Mouse (Mus musculus) heart, adult 2 months (tissue): Measurements from ENCODE around the gene Gbgt1. TPM values are rescaled to one million over a fixed set of nuclear protein-coding genes. Genes with fewer than 3 reads are reported as not detected.
A peak's percentile ranks its signal among the peaks of the same experiment; 100 is the strongest.

ENCODE experiments used
- DNase-seq, 2 experiments: peaks; one replicate each; pipeline ENCODE4 v3.0.0; 2021
- H3K27ac ChIP-seq: fragments of 200-600 bp; 2 replicates; pipeline ENCODE4 v1.8.1; 2022
- H3K27me3 ChIP-seq: fragments of 200-500 bp; 2 replicates; pipeline ENCODE4 v1.6.1; 2012; ENCODE audit warnings: mild to moderate bottlenecking, low read length, inconsistent platforms, mixed read lengths; ENCODE audit not compliant: control insufficient read depth, insufficient read depth
- H3K36me3 ChIP-seq: fragments of 200-500 bp; 2 replicates; pipeline ENCODE4 v1.6.1; 2012; ENCODE audit warnings: low read length, inconsistent platforms; ENCODE audit not compliant: control insufficient read depth, insufficient read depth
- H3K4me1 ChIP-seq: fragments of 200-500 bp; 2 replicates; pipeline ENCODE4 v1.6.1; 2011; ENCODE audit warnings: low read length; ENCODE audit not compliant: control insufficient read depth, insufficient read depth
- H3K4me3 ChIP-seq: fragments of 200-600 bp; 2 replicates; pipeline ENCODE4 v1.8.1; 2022
- H3K79me2 ChIP-seq: fragments of 200-500 bp; replicated peaks from 2 replicates; pipeline ENCODE4 v1.6.1; 2012; ENCODE audit warnings: mild to moderate bottlenecking, inconsistent platforms, low read length, moderate library complexity, mixed read lengths; ENCODE audit not compliant: control insufficient read depth, insufficient read depth
- H3K9ac ChIP-seq: fragments of 200-500 bp; 2 replicates; pipeline ENCODE4 v1.6.1; 2012; ENCODE audit warnings: low read depth, mild to moderate bottlenecking, control low read depth, inconsistent platforms, low read length, mixed read lengths
- CTCF ChIP-seq: fragments of 200-600 bp; IDR thresholded peaks from 2 replicates; pipeline ENCODE4 v1.8.1; 2022; ENCODE audit warnings: antibody characterized with exemption, mild to moderate bottlenecking, moderate library complexity
- EP300 ChIP-seq: fragments of 200-500 bp; IDR thresholded peaks from 2 replicates; pipeline ENCODE4 v1.6.1; 2011; ENCODE audit warnings: low read depth, low read length, control low read depth; ENCODE audit not compliant: insufficient read depth
- POLR2A ChIP-seq: fragments of 200-500 bp; IDR thresholded peaks from 2 replicates; pipeline ENCODE4 v1.6.1; 2011; ENCODE audit warnings: mild to moderate bottlenecking, low read depth, low read length, control low read depth; ENCODE audit not compliant: insufficient read depth
- WGBS: fragments of 180-500 bp; shearing (Covaris S2); methylation state at CpG from one replicate; pipeline ENCODE4 v1.1.7; 2018; 5-methylcytosine and 5-hydroxymethylcytosine counted together
- intact Hi-C: fragments of 180-260 bp; cut with DNase I; formaldehyde crosslinking; loops from one replicate; pipeline ENCODE4 v1.15.1; 2025
- polyA plus RNA-seq: library from polyadenylated mRNA; depleted of rRNA; stranded (reverse); fragments of >200 nt; gene quantifications from 2 replicates; pipeline ENCODE4 v1.2.3, GENCODE M21; 2012; rRNA removed
- total RNA-seq, 2 experiments: library from RNA; stranded (reverse); gene quantifications; 2 replicates each; pipeline ENCODE4 v1.2.3; 2021

The Gbgt1 gene
- total and polyA plus RNA-seq, 3 experiments: 1.3 to 2.1 (median 1.8) TPM

- intact Hi-C loops: no loop called here
- no peak overlapping the region for H3K4me3 ChIP-seq
- no peak for DNase-seq
- H3K27me3 ChIP-seq: no peaks in the 10 kb centered on the region
- no peaks in the 10 kb centered on the region for H3K79me2 ChIP-seq
- no peak overlapping the region for H3K9ac ChIP-seq
- H3K4me1 ChIP-seq: peaks cover 1% of the 10 kb centered on the region; the same call in 1 of the 2 replicates
- H3K27ac ChIP-seq: no peak overlapping the region
- H3K36me3 ChIP-seq: no peaks in the 10 kb centered on the region
- 77% methylated on average over 6 of the region's 6 CpGs for WGBS
- TF ChIP-seq POLR2A (no peak), EP300 (no peak), CTCF (no peak)
Observed at GRCm38 (mm10) chr2:28546560-28546959, 49.9 kb downstream of the Gbgt1 start.

GRCm38 (mm10) chr2:28547237-28548172 lies 50.8 kb downstream of the Gbgt1 start:
- peaks cover 1% of the 10 kb centered on the region; the same call in 1 of the 2 replicates for H3K4me1 ChIP-seq
- H3K4me3 ChIP-seq: no peak overlapping the region
- no peak overlapping the region for H3K27ac ChIP-seq
- no peaks in the 10 kb centered on the region for H3K79me2 ChIP-seq
- 54% methylated on average over 11 of the region's 11 CpGs for WGBS
- no peak overlapping the region for H3K9ac ChIP-seq
- H3K27me3 ChIP-seq: no peaks in the 10 kb centered on the region
- intact Hi-C loops: loop anchor here (1.0 kb wide), 2 partner anchors 30 to 33 kb away; no protein-coding TSS in a partner anchor
- no peaks in the 10 kb centered on the region for H3K36me3 ChIP-seq
- DNase-seq: peak; percentile 82 to 90
- TF ChIP-seq POLR2A (no peak), CTCF (peak; percentile 93), EP300 (peak; percentile 98)

GRCm38 (mm10) chr2:28549157-28549556 lies 52.5 kb downstream of the Gbgt1 start:
- H3K9ac ChIP-seq: no peak overlapping the region
- H3K4me1 ChIP-seq: peaks cover 1% of the 10 kb centered on the region; the same call in 1 of the 2 replicates
- intact Hi-C loops: no loop called here
- H3K27ac ChIP-seq: no peak overlapping the region
- no peak overlapping the region for H3K4me3 ChIP-seq
- no peaks in the 10 kb centered on the region for H3K27me3 ChIP-seq
- H3K79me2 ChIP-seq: no peaks in the 10 kb centered on the region
- no peak for DNase-seq
- H3K36me3 ChIP-seq: no peaks in the 10 kb centered on the region
- WGBS: 92% methylated on average over 13 of the region's 13 CpGs
- TF ChIP-seq EP300: no peak
- TF ChIP-seq CTCF: no peak
- TF ChIP-seq POLR2A: no peak

GRCm38 (mm10) chr2:28552301-28552700 lies 55.6 kb downstream of the Gbgt1 start:
- Histone ChIP-seq H3K4me3 (no peak overlapping the region), H3K27ac (no peak overlapping the region), H3K9ac (no peak overlapping the region), H3K4me1 (peaks cover 1% of the 10 kb centered on the region; the same call in 1 of the 2 replicates), H3K79me2 (no peaks in the 10 kb centered on the region), H3K27me3 (no peaks in the 10 kb centered on the region), H3K36me3 (no peaks in the 10 kb centered on the region)
- TF ChIP-seq POLR2A (no peak), EP300 (no peak), CTCF (no peak)
- intact Hi-C loops: no loop called here
- DNase-seq: no peak
- WGBS: 84% methylated on average over 5 of the region's 5 CpGs

Other genes with a start within 250 kb of the Gbgt1 start
- 1 to 10 TPM; 3.4 to 5.0 TPM for gene Ppp1r26, start 50.1 kb upstream of the Gbgt1 start, total RNA-seq
- gene Ppp1r26, start 50.1 kb upstream of the Gbgt1 start, polyA plus RNA-seq: 3.1 and 3.5 TPM in 2 replicates
- gene 1700007K13Rik, start 30.6 kb upstream of the Gbgt1 start, total RNA-seq: not detected
- 0.94 TPM in 1 of 2 replicates, not detected in the other for gene 1700007K13Rik, start 30.6 kb upstream of the Gbgt1 start, polyA plus RNA-seq
- 10 to 100 TPM; 42.1 to 43.0 TPM for gene Mrps2, start 28.8 kb upstream of the Gbgt1 start, total RNA-seq
- gene Mrps2, start 28.8 kb upstream of the Gbgt1 start, polyA plus RNA-seq: 47.8 and 68.2 TPM in 2 replicates
- 1 to 10 TPM; 1.0 to 1.7 TPM for gene Gm10134, start 9.2 kb downstream of the Gbgt1 start, total RNA-seq
- gene Gm10134, start 9.2 kb downstream of the Gbgt1 start, polyA plus RNA-seq: 0.47 TPM in 1 of 2 replicates, not detected in the other
- gene Ralgds, start 16.2 kb downstream of the Gbgt1 start, total RNA-seq: 10 to 100 TPM in 1 of 2 experiments, 1 to 10 TPM in 1; 9.7 to 12.2 TPM
- 19.5 and 24.8 TPM in 2 replicates for gene Ralgds, start 16.2 kb downstream of the Gbgt1 start, polyA plus RNA-seq
- gene Cel, start 66.5 kb downstream of the Gbgt1 start, total RNA-seq: not detected
- not detected in 2 replicates for gene Cel, start 66.5 kb downstream of the Gbgt1 start, polyA plus RNA-seq
- gene Gtf3c5, start 86.9 kb downstream of the Gbgt1 start, total RNA-seq: 10 to 100 TPM; 11.0 to 12.2 TPM
- 14.3 and 21.9 TPM in 2 replicates for gene Gtf3c5, start 86.9 kb downstream of the Gbgt1 start, polyA plus RNA-seq
- gene Gfi1b, start 125.1 kb downstream of the Gbgt1 start, total RNA-seq: not detected
- 0.12 TPM in 2 replicates for gene Gfi1b, start 125.1 kb downstream of the Gbgt1 start, polyA plus RNA-seq
- 10 to 100 TPM; 24.9 to 29.3 TPM for gene Tsc1, start 144.3 kb downstream of the Gbgt1 start, total RNA-seq
- gene Tsc1, start 144.3 kb downstream of the Gbgt1 start, polyA plus RNA-seq: 11.5 and 22.7 TPM in 2 replicates
- not detected for gene Spaca9, start 202.8 kb downstream of the Gbgt1 start, total RNA-seq
- 0.50 and 1.7 TPM in 2 replicates for gene Spaca9, start 202.8 kb downstream of the Gbgt1 start, polyA plus RNA-seq
- not detected for gene Ak8, start 203.3 kb downstream of the Gbgt1 start, total RNA-seq
- 0.18 and 0.59 TPM in 2 replicates for gene Ak8, start 203.3 kb downstream of the Gbgt1 start, polyA plus RNA-seq